Mouse (Mus musculus) lung, postnatal 0 days (tissue): ENCODE measurements around the gene Itgb3. TPM values are rescaled to one million over a fixed set of nuclear protein-coding genes. Genes with fewer than 3 reads are reported as not detected.
"Not testable (repeated sequence)": the region's sequence is repeated elsewhere in the genome, so short reads cannot be mapped to it uniquely, and the experiment has no call there.

Experiments used
- ATAC-seq: fragments of 200-750 bp; cut with Nextera tagmentation; 2 replicates; pipeline ENCODE4 v1.8.0; 2017; ENCODE audit warnings: moderate library complexity
- DNase-seq: peaks from one replicate; pipeline ENCODE4 v3.0.0-alpha.2; 2016; ENCODE audit warnings: low spot score
- H3K27ac ChIP-seq: fragments of 300-500 bp; sonication (generic); 2 replicates; pipeline ENCODE4 v1.5.1; 2014; ENCODE audit warnings: antibody characterized with exemption, mild to moderate bottlenecking, low read length, mixed read lengths
- H3K27me3 ChIP-seq: fragments of 300-500 bp; sonication (generic); replicated peaks from 2 replicates; pipeline ENCODE4 v1.6.1; 2014; ENCODE audit warnings: low read length, mixed read lengths; ENCODE audit not compliant: insufficient read depth
- H3K36me3 ChIP-seq: fragments of 300-500 bp; sonication (generic); 2 replicates; pipeline ENCODE4 v1.6.1; 2014; ENCODE audit warnings: low read length, mixed read lengths; ENCODE audit not compliant: insufficient read depth
- H3K4me1 ChIP-seq: fragments of 300-500 bp; sonication (generic); 2 replicates; pipeline ENCODE4 v1.6.1; 2014; ENCODE audit warnings: antibody characterized with exemption, low read depth, low read length, mixed read lengths; ENCODE audit not compliant: insufficient read depth
- H3K4me2 ChIP-seq: fragments of 300-500 bp; sonication (generic); replicated peaks from 2 replicates; pipeline ENCODE4 v1.6.1; 2014; ENCODE audit warnings: low read depth, mild to moderate bottlenecking, low read length, moderate library complexity, mixed read lengths
- H3K4me3 ChIP-seq: fragments of 300-500 bp; sonication (generic); 2 replicates; pipeline ENCODE4 v1.5.1; 2014; ENCODE audit warnings: low read depth, low read length
- H3K9ac ChIP-seq: fragments of 300-500 bp; sonication (generic); replicated peaks from 2 replicates; pipeline ENCODE4 v1.6.1; 2014; ENCODE audit warnings: low read depth, mild to moderate bottlenecking
- H3K9me3 ChIP-seq: fragments of 300-500 bp; sonication (generic); 2 replicates; pipeline ENCODE4 v1.6.1; 2016; ENCODE audit warnings: low read length, mixed read lengths
- CTCF ChIP-seq: IDR thresholded peaks from 2 replicates; pipeline ENCODE4 v1.5.1; 2016; ENCODE audit warnings: antibody characterized with exemption, mild to moderate bottlenecking
- EP300 ChIP-seq: IDR thresholded peaks from 2 replicates; pipeline ENCODE4 v1.6.1; 2016; ENCODE audit warnings: antibody characterized with exemption, mild to moderate bottlenecking, control low read depth
- WGBS: fragments of 180-500 bp; shearing (Covaris S2); extraction: QIAGEN DNeasy Blood & Tissue Kit; methylation state at CpG from one replicate; pipeline ENCODE4 v1.1.7; 2014; 5-methylcytosine and 5-hydroxymethylcytosine counted together
- polyA plus RNA-seq: library from polyadenylated mRNA; unstranded; fragments of >200 nt; fragmentation: Nextera tagmentation; extraction: Ambion mirVana; gene quantifications from 2 replicates; pipeline ENCODE4 v1.2.1, GENCODE M21; 2015

The Itgb3 gene
- polyA plus RNA-seq, 1 experiment from 2014 or later: 6.9 TPM

DNA sequence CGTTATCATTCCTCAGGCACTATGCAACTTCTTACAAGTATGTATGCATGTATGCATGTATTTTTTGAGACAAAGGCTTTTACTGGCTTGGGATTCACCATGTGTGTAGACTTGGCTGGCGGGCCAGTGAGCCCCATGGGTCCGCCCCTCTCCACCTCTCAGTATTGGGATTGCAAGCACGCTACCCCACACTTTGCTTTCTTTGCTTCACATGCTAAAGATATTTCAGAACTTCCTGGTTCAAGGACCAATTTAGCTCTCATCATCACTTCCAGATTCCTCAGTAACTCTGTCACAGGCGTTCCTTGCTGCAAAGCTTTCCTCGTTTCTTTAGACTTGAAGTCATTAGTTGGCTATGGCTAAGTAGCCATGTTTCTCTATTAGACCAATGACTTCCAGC lies 41.7 kb upstream of the Itgb3 start:
- TF ChIP-seq CTCF (no peak), EP300 (no peak)
- Histone ChIP-seq H3K4me1 (0 out of 2 replicates have a peak, but pooled peaks cover 4% of the 10 kb centered on the region), H3K4me3 (no peak overlapping the region), H3K27ac (no peak overlapping the region), H3K9me3 (no peaks in the 10 kb centered on the region), H3K9ac (no peak overlapping the region), H3K4me2 (no peak overlapping the region), H3K27me3 (no peaks in the 10 kb centered on the region), H3K36me3 (no peaks in the 10 kb centered on the region)
- ATAC-seq (no peak), DNase-seq (no peak)
- 73% methylated on average over 6 of the region's 6 CpGs for WGBS

DNA sequence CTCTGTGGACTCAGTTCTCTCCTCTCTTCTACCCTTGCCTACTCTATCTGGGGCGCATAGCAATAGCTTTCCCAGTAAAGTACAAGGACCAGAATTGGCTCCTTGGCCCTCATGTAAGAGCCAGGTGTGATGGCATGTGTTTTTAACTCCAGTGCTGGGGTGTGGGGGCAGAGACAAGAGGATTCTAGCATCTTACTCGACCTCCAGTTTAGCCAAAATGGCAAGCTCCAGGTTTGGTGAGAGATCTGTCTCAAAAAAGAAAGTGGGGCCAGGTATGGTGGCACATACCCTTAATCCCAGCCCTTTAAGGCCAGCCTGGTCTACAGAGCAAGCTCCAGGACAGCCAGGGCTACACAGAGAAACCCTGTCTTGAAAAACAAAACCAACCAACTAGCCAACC lies 41.0 kb upstream of the Itgb3 start:
- TF ChIP-seq CTCF (no peak), EP300 (no peak)
- Histone ChIP-seq H3K9me3 (no peaks in the 10 kb centered on the region), H3K4me2 (no peak overlapping the region), H3K9ac (no peak overlapping the region), H3K27ac (no peak overlapping the region), H3K27me3 (no peaks in the 10 kb centered on the region), H3K36me3 (no peaks in the 10 kb centered on the region), H3K4me3 (no peak overlapping the region), H3K4me1 (0 out of 2 replicates have a peak, but pooled peaks cover 4% of the 10 kb centered on the region)
- ATAC-seq: no peak
- 79% methylated on average over 2 of the region's 2 CpGs for WGBS
- no peak for DNase-seq

DNA sequence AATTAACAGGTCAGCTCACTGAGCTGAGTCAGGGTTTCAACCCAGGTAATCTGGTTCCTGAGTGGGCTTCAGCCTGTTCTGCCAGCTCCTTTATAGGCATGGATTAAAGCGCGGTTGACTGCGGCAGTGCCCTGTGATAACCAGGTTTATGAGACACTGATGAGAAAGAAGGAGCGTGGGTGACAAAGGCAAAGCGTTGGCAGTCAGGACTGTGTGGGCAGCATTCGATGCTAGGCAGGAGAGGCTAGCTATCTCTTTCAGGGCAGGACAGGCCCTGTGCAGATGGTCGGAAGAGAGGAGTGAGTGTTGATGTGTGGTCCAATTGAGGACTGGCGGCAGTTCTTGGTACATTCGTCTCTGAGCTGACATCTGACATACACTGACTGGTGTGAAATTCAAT lies 40.1 kb upstream of the Itgb3 start:
- Histone ChIP-seq H3K9ac (no peak overlapping the region), H3K36me3 (no peaks in the 10 kb centered on the region), H3K4me2 (no peak overlapping the region; the same call in 1 of the 2 replicates), H3K4me3 (no peak overlapping the region), H3K27ac (no peak overlapping the region), H3K9me3 (no peaks in the 10 kb centered on the region), H3K4me1 (0 out of 2 replicates have a peak, but pooled peaks cover 4% of the 10 kb centered on the region), H3K27me3 (no peaks in the 10 kb centered on the region)
- ATAC-seq (no peak), DNase-seq (no peak)
- no peak for TF ChIP-seq EP300
- TF ChIP-seq CTCF: no peak
- WGBS: 67% methylated on average over 9 of the region's 9 CpGs

DNA sequence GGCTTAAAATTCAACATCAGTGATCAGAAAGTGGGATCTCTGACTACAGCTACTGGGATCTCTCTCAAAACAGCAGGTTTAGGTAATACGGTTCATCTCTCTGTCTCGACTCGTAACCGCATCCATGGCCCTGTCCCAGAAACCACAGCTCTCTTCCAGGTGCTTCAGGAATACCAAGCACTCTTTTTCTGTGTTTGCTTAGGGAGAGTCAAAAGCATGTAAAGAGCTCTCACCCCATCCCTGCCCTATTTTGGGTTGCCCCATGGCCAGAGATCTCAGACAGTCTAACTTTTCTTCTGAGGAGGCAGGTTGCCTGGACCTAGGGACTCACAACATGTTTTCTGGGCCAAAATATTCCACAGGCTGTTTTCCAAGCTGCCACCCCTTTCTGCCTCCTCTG lies 39.5 kb upstream of the Itgb3 start:
- H3K9me3 ChIP-seq: no peaks in the 10 kb centered on the region
- 60% methylated on average over 4 of the region's 4 CpGs for WGBS
- 0 out of 2 replicates have a peak, but pooled peaks cover 4% of the 10 kb centered on the region for H3K4me1 ChIP-seq
- H3K4me2 ChIP-seq: no peak overlapping the region; the same call in 1 of the 2 replicates
- H3K4me3 ChIP-seq: no peak overlapping the region
- peak; percentile 57 for DNase-seq
- no peaks in the 10 kb centered on the region for H3K27me3 ChIP-seq
- H3K36me3 ChIP-seq: no peaks in the 10 kb centered on the region
- no peak overlapping the region for H3K27ac ChIP-seq
- ATAC-seq: peak; percentile 76
- no peak overlapping the region for H3K9ac ChIP-seq
- TF ChIP-seq EP300 (peak; percentile 41; the same call in 1 of the 2 replicates), CTCF (no peak)

GRCm38 (mm10) chr11:104570515-104570914 lies 37.3 kb upstream of the Itgb3 start:
- H3K36me3 ChIP-seq, H3K4me1 ChIP-seq, H3K27me3 ChIP-seq, H3K27ac ChIP-seq, H3K4me3 ChIP-seq, DNase-seq, H3K4me2 ChIP-seq, ATAC-seq, H3K9ac ChIP-seq, H3K9me3 ChIP-seq: not testable (repeated sequence)
- WGBS: 66% methylated on average over 8 of the region's 8 CpGs

GRCm38 (mm10) chr11:104571373-104571772 lies 36.4 kb upstream of the Itgb3 start:
- not testable (repeated sequence) for H3K9me3 ChIP-seq, H3K27ac ChIP-seq, H3K36me3 ChIP-seq, H3K9ac ChIP-seq, H3K4me1 ChIP-seq, H3K27me3 ChIP-seq
- 1% methylated on average over 28 of the region's 28 CpGs for WGBS
- DNase-seq (peak; percentile 52), ATAC-seq (peak; percentile 56)
- peak overlapping the region; percentile 51 for H3K4me2 ChIP-seq
- H3K4me3 ChIP-seq: peak overlapping the region; percentile 28

GRCm38 (mm10) chr11:104572091-104572490 lies 35.7 kb upstream of the Itgb3 start:
- Histone ChIP-seq H3K4me2 (no peak overlapping the region), H3K4me3 (no peak overlapping the region), H3K4me1 (0 out of 2 replicates have a peak, but pooled peaks cover 4% of the 10 kb centered on the region), H3K9ac (no peak overlapping the region), H3K36me3 (no peaks in the 10 kb centered on the region), H3K27me3 (no peaks in the 10 kb centered on the region), H3K9me3 (no peaks in the 10 kb centered on the region), H3K27ac (no peak overlapping the region)
- ATAC-seq: no peak
- TF ChIP-seq CTCF: no peak
- TF ChIP-seq EP300: no peak
- DNase-seq: no peak
- 45% methylated on average over 7 of the region's 7 CpGs for WGBS
